Mouse (Mus musculus): ENCODE data around the gene Plk3. TPM values are rescaled to one million over a fixed set of nuclear protein-coding genes. Genes with fewer than 3 reads are reported as not detected.

Plk3 gene
- polyA plus RNA-seq, 1 experiment from 2014 or later = 7.0 TPM

GRCm38 (mm10) chr4:117087948-117088640, 45.7 kb downstream of the Plk3 start:
- H3K4me2 ChIP-seq (ENCODE audit: low read length) = no peak overlapping the region
- 88% methylated on average over 7 of the region's 7 CpGs for WGBS
- ATAC-seq = no peak
- H3K9me3 ChIP-seq (replicated peaks; ENCODE audit: control insufficient read depth, low read length) = no peaks in the 10 kb centered on the region
- H3K27me3 ChIP-seq (replicated peaks; ENCODE audit: control insufficient read depth, insufficient read depth, low read length) = no peaks in the 10 kb centered on the region
- H3K4me1 ChIP-seq (ENCODE audit: control insufficient read depth, insufficient read depth, low read length) = no peaks in the 10 kb centered on the region
- no peak for DNase-seq (ENCODE audit: low spot score)
- no peak overlapping the region for H3K9ac ChIP-seq (ENCODE audit: low read length)
- H3K4me3 ChIP-seq (ENCODE audit: low read depth, low read length) = no peak overlapping the region
- H3K36me3 ChIP-seq (ENCODE audit: control insufficient read depth, insufficient read depth, low read length) = peaks cover 21% of the 10 kb centered on the region
- H3K27ac ChIP-seq (ENCODE audit: low read depth, low read length) = no peak overlapping the region

Small RNA genes lying within 50 kb of the gene (microRNA-seq; reads per million reads assigned to microRNA genes)
- not detected for gene Gm22398

Other genes starting within 250 kb of the Plk3 start
- gene Urod, start 139.6 kb downstream of the Plk3 start, polyA plus RNA-seq (2014; fragmentation: Nextera tagmentation; extraction: Ambion mirVana) = 66.1 and 70.3 TPM in 2 replicates
- 13.1 and 15.3 TPM in 2 replicates for gene Hectd3, start 138.6 kb downstream of the Plk3 start, polyA plus RNA-seq (2014; fragmentation: Nextera tagmentation; extraction: Ambion mirVana)
- 47.5 and 51.4 TPM in 2 replicates for gene Eif2b3, start 114.6 kb downstream of the Plk3 start, polyA plus RNA-seq (2014; fragmentation: Nextera tagmentation; extraction: Ambion mirVana)
- gene Ptch2, start 37.9 kb downstream of the Plk3 start, polyA plus RNA-seq (2014; fragmentation: Nextera tagmentation; extraction: Ambion mirVana) = 2.4 and 3.4 TPM in 2 replicates
- 2.2 and 2.5 TPM in 2 replicates for gene Btbd19, start 8.2 kb downstream of the Plk3 start, polyA plus RNA-seq (2014; fragmentation: Nextera tagmentation; extraction: Ambion mirVana)
- 0.25 and 0.32 TPM in 2 replicates for gene Tctex1d4, start 7.2 kb downstream of the Plk3 start, polyA plus RNA-seq (2014; fragmentation: Nextera tagmentation; extraction: Ambion mirVana)
- gene Rps8, start 22.3 kb upstream of the Plk3 start, polyA plus RNA-seq (2014; fragmentation: Nextera tagmentation; extraction: Ambion mirVana) = 621 and 797 TPM in 2 replicates
- gene Kif2c, start 48.7 kb upstream of the Plk3 start, polyA plus RNA-seq (2014; fragmentation: Nextera tagmentation; extraction: Ambion mirVana) = 38.5 and 38.6 TPM in 2 replicates
- gene Tmem53, start 118.0 kb upstream of the Plk3 start, polyA plus RNA-seq (2014; fragmentation: Nextera tagmentation; extraction: Ambion mirVana) = 7.2 and 8.0 TPM in 2 replicates
- 0.62 and 0.81 TPM in 2 replicates for gene Armh1, start 118.2 kb upstream of the Plk3 start, polyA plus RNA-seq (2014; fragmentation: Nextera tagmentation; extraction: Ambion mirVana)